Mouse (Mus musculus): ENCODE measurements around the gene Col11a2.

DNA sequence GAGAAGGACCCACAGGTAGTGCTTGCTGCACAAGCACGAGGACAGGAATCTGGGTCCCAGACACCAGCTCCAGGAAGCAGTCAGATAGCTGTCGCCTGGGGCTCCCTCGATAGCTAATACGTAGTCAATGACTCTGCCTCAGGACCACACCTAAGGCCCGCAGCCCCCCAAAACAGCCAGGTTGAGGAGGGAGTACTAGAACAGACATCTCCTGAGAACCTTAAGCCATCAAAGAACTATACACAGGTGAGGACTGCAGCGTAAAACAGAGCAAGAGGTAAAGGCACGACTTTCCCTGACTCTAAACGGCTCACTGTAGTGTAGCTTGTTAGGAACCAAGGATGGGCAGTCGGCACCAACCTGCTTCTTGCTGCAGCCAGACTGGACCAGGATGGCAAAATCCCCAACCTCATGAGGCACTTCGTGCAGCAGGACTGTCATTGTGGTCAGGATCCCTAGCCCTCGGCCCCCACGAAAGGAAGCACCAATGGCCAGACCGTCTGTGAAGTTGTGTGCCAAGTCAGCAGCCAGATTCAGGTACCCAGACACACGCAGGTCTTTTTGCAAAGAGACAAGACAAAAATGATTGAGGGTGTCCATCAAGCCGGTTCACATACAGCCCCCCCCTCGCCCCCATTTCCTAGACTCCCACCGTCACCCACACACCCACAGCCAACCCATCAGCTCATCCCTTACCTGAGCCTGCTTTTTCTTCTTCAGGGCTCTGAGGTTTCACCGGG, 9.9 kb upstream of the Col11a2 start:
- TF ChIP-seq CTCF (conservative IDR thresholded peaks at IDR 0.05 in 1 of 2, IDR thresholded peaks at IDR 0.05 in 1 of 2; ENCODE audit: low read depth in 2 of 2, low read length in 2 of 2) (no peak), MYC (IDR thresholded peaks at IDR 0.05; ENCODE audit: low read depth, low read length) (no peak), MAFK (IDR thresholded peaks at IDR 0.05; ENCODE audit: insufficient replicate concordance, low read length) (no peak), RCOR1 (conservative IDR thresholded peaks at IDR 0.05; ENCODE audit: low read depth, low read length) (no peak), POLR2AphosphoS2 (IDR thresholded peaks at IDR 0.05; ENCODE audit: low read depth, low read length) (no peak), JUND (conservative IDR thresholded peaks at IDR 0.05; ENCODE audit: low read depth, low read length) (no peak), USF1 (IDR thresholded peaks at IDR 0.05; ENCODE audit: low read depth, low read length) (no peak), ZNF384 (IDR thresholded peaks at IDR 0.05; ENCODE audit: low read depth, low read length) (no peak)
